ENCODE assay signal across 12 mouse cellular contexts in the genomic region with DNA sequence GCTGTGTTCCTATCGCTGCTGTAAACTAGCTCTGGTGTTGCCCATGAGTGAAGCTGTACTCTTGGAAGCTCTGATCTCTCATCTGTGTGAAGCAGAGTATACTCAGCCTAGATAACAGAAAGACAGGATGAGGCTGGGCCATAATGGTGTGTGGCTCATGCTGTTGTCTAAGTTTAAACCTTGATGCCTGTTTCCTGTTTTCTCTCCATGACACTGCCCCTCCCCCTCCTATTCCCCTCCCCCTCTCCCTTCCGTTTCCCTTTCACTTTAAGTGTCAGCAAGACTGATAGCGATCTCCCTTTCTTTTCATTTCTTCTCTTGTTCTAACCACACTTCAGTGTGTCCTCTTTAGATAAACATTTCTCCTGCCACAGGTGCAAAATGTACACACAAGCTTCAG.
DNase-seq lines count a peak whose midpoint lies in the region; ATAC-seq and TF ChIP-seq lines count a peak whose summit lies in the region.
"Had no signal": no experiment of that assay in that cellular context is flagged by ENCODE, and none has a peak within 500 bp of the region (broad histone marks: within the 10 kb centered on the region; RNA-seq: fewer than 3 reads in every experiment).

No protein-coding gene starts in this region.

- H3K27me3 ChIP-seq in splenic B cell, adult 2 months (ENCODE audit: control insufficient read depth, insufficient read depth, low read length, poor library complexity, severe bottlenecking), result no peaks in the 10 kb centered on the region
- H3K27me3 ChIP-seq in forebrain, embryonic 11.5 days (ENCODE audit: control insufficient read depth, insufficient read depth, low read length), result no peaks in the 10 kb centered on the region
- H3K27me3 ChIP-seq: neural tube, embryonic 15.5 days had no signal

- H3K4me1 ChIP-seq in bone marrow, adult 2 months (ENCODE audit: control insufficient read depth, insufficient read depth, low read length), result peaks cover 3% of the 10 kb centered on the region; the same call in 1 of the 2 replicates
- H3K4me1 ChIP-seq in forebrain, embryonic 11.5 days (replicated peaks; ENCODE audit: control insufficient read depth, insufficient read depth, low read length), result no peaks in the 10 kb centered on the region
- H3K4me1 ChIP-seq: neural tube, embryonic 15.5 days had no signal

- TF ChIP-seq POLR2A in bone marrow, adult 2 months (IDR thresholded peaks at IDR 0.05; ENCODE audit: borderline replicate concordance, control insufficient read depth, low read depth, low read length), result no peak

- peak overlapping the region; percentile 42 for H3K4me3 ChIP-seq in bone marrow, adult 2 months (replicated peaks; ENCODE audit: control insufficient read depth, low read depth, low read length)
- H3K4me3 ChIP-seq in forebrain, embryonic 11.5 days (ENCODE audit: low read depth, low read length), result no peak overlapping the region
- H3K4me3 ChIP-seq in layer of hippocampus, adult 2 months, result no peak overlapping the region
- H3K4me3 ChIP-seq: neural tube, embryonic 15.5 days had no signal

- H3K36me3 ChIP-seq in splenic B cell, adult 2 months (ENCODE audit: control insufficient read depth, insufficient read depth, low read length, poor library complexity, severe bottlenecking), result no peaks in the 10 kb centered on the region
- H3K36me3 ChIP-seq in forebrain, embryonic 11.5 days (ENCODE audit: control insufficient read depth, insufficient read depth, low read length), result no peaks in the 10 kb centered on the region
- H3K36me3 ChIP-seq: neural tube, embryonic 15.5 days had no signal

- H3K9ac ChIP-seq in forebrain, embryonic 11.5 days (ENCODE audit: low read length), result no peak overlapping the region
- H3K9ac ChIP-seq: neural tube, embryonic 15.5 days had no signal

- no peak overlapping the region for H3K4me2 ChIP-seq in forebrain, embryonic 11.5 days (ENCODE audit: low read depth, low read length, severe bottlenecking)
- H3K4me2 ChIP-seq: neural tube, embryonic 15.5 days had no signal

- no peak for ATAC-seq in forebrain, embryonic 11.5 days (replicated peaks; ENCODE audit: low FRiP score)
- ATAC-seq: forebrain, embryonic 14.5 days had no signal

- no peak for TF ChIP-seq CTCF in bone marrow, adult 2 months (IDR thresholded peaks at IDR 0.05; ENCODE audit: control insufficient read depth, insufficient read depth, low read length)
- TF ChIP-seq CTCF in layer of hippocampus, adult 2 months (conservative IDR thresholded peaks at IDR 0.05), result no peak

- DNase-seq in CD4-positive, CD25-positive, alpha-beta regulatory T cell, adult 2 months (ENCODE audit: low read depth, low spot score), result peak; percentile 90
- peak; percentile 18 for DNase-seq in lung, postnatal 10 days
- peak; percentile 69 for DNase-seq in splenic B cell, adult 2 months (ENCODE audit: low read depth, low spot score)
- no peak for DNase-seq in forebrain, embryonic 11.5 days (ENCODE audit: low spot score)
- no peak for DNase-seq in heart, adult 18-20 months
- DNase-seq in layer of hippocampus, adult 2 months (ENCODE audit: low spot score in 2 of 2), result no peak
- no peak for DNase-seq in MN1 (ENCODE audit: low spot score)
- DNase-seq: heart, adult 11 months; kidney, adult 11 months had no signal

- WGBS in bone marrow, adult 2 months, result 2% methylated on average over 3 of the region's 3 CpGs
- 75% methylated on average over 3 of the region's 3 CpGs for WGBS in forebrain, embryonic 11.5 days

- H3K9me3 ChIP-seq in forebrain, embryonic 11.5 days (ENCODE audit: control insufficient read depth, low read length), result no peaks in the 10 kb centered on the region
- H3K9me3 ChIP-seq: neural tube, embryonic 15.5 days had no signal

- peak overlapping the region; percentile 85 for H3K27ac ChIP-seq in bone marrow, adult 2 months (ENCODE audit: control insufficient read depth, insufficient read depth, low read depth, low read length, poor library complexity)
- H3K27ac ChIP-seq in forebrain, embryonic 11.5 days (ENCODE audit: low read depth, low read length), result no peak overlapping the region
- no peak overlapping the region for H3K27ac ChIP-seq in layer of hippocampus, adult 2 months
- H3K27ac ChIP-seq: neural tube, embryonic 15.5 days had no signal

Comparison
In these comparisons a context has a peak if more than half of its experiments do, and no peak if none do; other contexts are left out.
1. DNase-seq: peak in CD4-positive, CD25-positive, alpha-beta regulatory T cell, adult 2 months (single experiment), lung, postnatal 10 days (single experiment) and splenic B cell, adult 2 months (single experiment); none in forebrain, embryonic 11.5 days (single experiment), heart, adult 18-20 months (0 of 2), layer of hippocampus, adult 2 months (0 of 2) and MN1 (single experiment).